Mouse (Mus musculus) embryonic fibroblast, embryonic 13.5 days (primary cell): Measurements from ENCODE around the gene B4gat1. TPM values are rescaled to one million over a fixed set of nuclear protein-coding genes. Genes with fewer than 3 reads are reported as not detected.

ENCODE experiments used
- H3K27ac ChIP-seq: 2 replicates; pipeline ENCODE4 v1.5.1; 2012; ENCODE audit warnings: low read length, control low read depth, inconsistent platforms; ENCODE audit not compliant: insufficient read depth
- H3K4me1 ChIP-seq: 2 replicates; pipeline ENCODE4 v1.6.1; 2011; ENCODE audit warnings: low read length; ENCODE audit not compliant: control insufficient read depth, insufficient read depth
- H3K4me3 ChIP-seq: 2 replicates; pipeline ENCODE4 v1.5.1; 2011; ENCODE audit warnings: mild to moderate bottlenecking, control low read depth, low read length; ENCODE audit not compliant: insufficient read depth
- CTCF ChIP-seq: IDR thresholded peaks from 2 replicates; pipeline ENCODE4 v1.5.1; 2011; ENCODE audit warnings: mild to moderate bottlenecking, control low read depth, low read length, moderate library complexity, borderline replicate concordance; ENCODE audit not compliant: insufficient read depth
- POLR2A ChIP-seq: IDR thresholded peaks from 2 replicates; pipeline ENCODE4 v1.6.1; 2011; ENCODE audit warnings: low read depth, mild to moderate bottlenecking, control low read depth, low read length, moderate library complexity
- polyA plus RNA-seq: library from polyadenylated mRNA; stranded (reverse); fragments of >200 nt; gene quantifications from 2 replicates; pipeline ENCODE4 v1.2.4, GENCODE M21; 2011; ENCODE audit warnings: low read depth; ENCODE audit not compliant: missing spikeins, insufficient read length

Gene B4gat1
- polyA plus RNA-seq, result 31.4 and 33.5 TPM in 2 replicates

- peaks cover 6% of the 10 kb centered on the region; the same call in 1 of the 2 replicates for H3K4me1 ChIP-seq
- TF ChIP-seq POLR2A (peak; percentile 85), CTCF (peak; percentile 58; the same call in 1 of the 2 replicates)
- no peak within 1 kb of the TSS for H3K27ac ChIP-seq
- peak within 1 kb of the TSS; percentile 70 for H3K4me3 ChIP-seq
Measured at GRCm38 (mm10) chr19:5038709-5039156, at the start of gene B4gat1, which contains the start of gene AC124502.3. Gene B4gat1 (plus strand): TSS chr19:5038826. Gene AC124502.3 (plus strand): TSS chr19:5038891.

- peaks cover 11% of the 10 kb centered on the region for H3K4me1 ChIP-seq
- peak; percentile 54; the same call in 1 of the 2 replicates for TF ChIP-seq CTCF
- no peak for TF ChIP-seq POLR2A
- no peak overlapping the region for H3K27ac ChIP-seq
- no peak overlapping the region for H3K4me3 ChIP-seq
Measured at GRCm38 (mm10) chr19:4989013-4989412, 49.6 kb upstream of the B4gat1 start.

- Histone ChIP-seq H3K4me1 (peaks cover 14% of the 10 kb centered on the region), H3K27ac (no peak overlapping the region), H3K4me3 (no peak overlapping the region)
- TF ChIP-seq POLR2A (no peak), CTCF (no peak)
Measured at GRCm38 (mm10) chr19:4989434-4990255, 49.0 kb upstream of the B4gat1 start.

GRCm38 (mm10) chr19:4990256-4990625 is 48.4 kb upstream of the B4gat1 start, which contains the start of gene Npas4:
Gene Npas4 (minus strand): TSS chr19:4990316.
- peaks cover 14% of the 10 kb centered on the region for H3K4me1 ChIP-seq
- H3K4me3 ChIP-seq, result no peak within 1 kb of the TSS
- TF ChIP-seq CTCF (no peak), POLR2A (no peak)
- no peak within 1 kb of the TSS for H3K27ac ChIP-seq

- TF ChIP-seq POLR2A (no peak), CTCF (no peak)
- no peak overlapping the region for H3K4me3 ChIP-seq
Measured at GRCm38 (mm10) chr19:4990716-4991115, 47.9 kb upstream of the B4gat1 start.

GRCm38 (mm10) chr19:4992371-4992770 is 46.3 kb upstream of the B4gat1 start:
- Histone ChIP-seq H3K4me3 (no peak overlapping the region), H3K4me1 (peaks cover 14% of the 10 kb centered on the region), H3K27ac (peak overlapping the region; percentile 66)
- TF ChIP-seq POLR2A (no peak), CTCF (no peak)

More at GRCm38 (mm10) chr19:4990716-4991115, 47.9 kb upstream of the B4gat1 start:
- H3K27ac ChIP-seq, result no peak overlapping the region
- peaks cover 14% of the 10 kb centered on the region for H3K4me1 ChIP-seq

GRCm38 (mm10) chr19:4992904-4993303 is 45.7 kb upstream of the B4gat1 start:
- Histone ChIP-seq H3K27ac (peak overlapping the region; percentile 66), H3K4me3 (no peak overlapping the region), H3K4me1 (peaks cover 14% of the 10 kb centered on the region)
- TF ChIP-seq POLR2A (no peak), CTCF (no peak)

GRCm38 (mm10) chr19:4994043-4994442 is 44.6 kb upstream of the B4gat1 start:
- Histone ChIP-seq H3K4me1 (peaks cover 14% of the 10 kb centered on the region), H3K4me3 (no peak overlapping the region), H3K27ac (peak overlapping the region; percentile 30; the same call in 1 of the 2 replicates)
- no peak for TF ChIP-seq POLR2A
- TF ChIP-seq CTCF, result no peak

GRCm38 (mm10) chr19:4999445-5000140 is 39.0 kb upstream of the B4gat1 start:
- Histone ChIP-seq H3K4me1 (peaks cover 5% of the 10 kb centered on the region; the same call in 1 of the 2 replicates), H3K27ac (no peak overlapping the region), H3K4me3 (no peak overlapping the region)
- TF ChIP-seq CTCF, result no peak
- no peak for TF ChIP-seq POLR2A
